Mouse (Mus musculus): Measurements from ENCODE around the gene Gm11011.

GRCm38 (mm10) chr2:169611557-169611956, 24.0 kb upstream of the Gm11011 start:
- no peak for TF ChIP-seq POLR2A (IDR thresholded peaks at IDR 0.05; ENCODE audit: low read depth, low read length)
- TF ChIP-seq CTCF (IDR thresholded peaks at IDR 0.05; ENCODE audit: borderline replicate concordance, insufficient read depth, low read length) = no peak

All from embryonic fibroblast, embryonic 13.5 days (primary cell).